Mouse (Mus musculus) hindbrain, embryonic 13.5 days (tissue): Measurements from ENCODE around the gene Ralbp1. TPM values are rescaled to one million over a fixed set of nuclear protein-coding genes. Genes with fewer than 3 reads are reported as not detected.
A peak's percentile ranks its signal among the peaks of the same experiment; 100 is the strongest.

Source experiments
- ATAC-seq: fragments of 200-750 bp; cut with Nextera tagmentation; 2 replicates; pipeline ENCODE4 v1.8.0; 2017; ENCODE audit warnings: moderate TSS enrichment; ENCODE audit not compliant: low FRiP score
- H3K27ac ChIP-seq: fragments of 300-500 bp; sonication (generic); 2 replicates; pipeline ENCODE4 v1.5.1; 2015; ENCODE audit warnings: inconsistent platforms, mild to moderate bottlenecking, moderate library complexity
- H3K27me3 ChIP-seq: fragments of 300-500 bp; sonication (generic); 2 replicates; pipeline ENCODE4 v1.6.1; 2015; ENCODE audit warnings: mild to moderate bottlenecking, inconsistent platforms
- H3K36me3 ChIP-seq: fragments of 300-500 bp; sonication (generic); 2 replicates; pipeline ENCODE4 v1.6.1; 2015; ENCODE audit warnings: mild to moderate bottlenecking, inconsistent platforms
- H3K4me1 ChIP-seq: fragments of 300-500 bp; sonication (generic); replicated peaks from 2 replicates; pipeline ENCODE4 v1.6.1; 2015; ENCODE audit warnings: inconsistent platforms
- H3K4me2 ChIP-seq: fragments of 300-500 bp; sonication (generic); 2 replicates; pipeline ENCODE4 v1.6.1; 2015; ENCODE audit warnings: inconsistent platforms, mild to moderate bottlenecking, moderate library complexity
- H3K4me3 ChIP-seq: fragments of 300-500 bp; sonication (generic); 2 replicates; pipeline ENCODE4 v1.5.1; 2015; ENCODE audit warnings: mild to moderate bottlenecking, inconsistent platforms
- H3K9ac ChIP-seq: fragments of 300-500 bp; sonication (generic); 2 replicates; pipeline ENCODE4 v1.6.1; 2015; ENCODE audit warnings: mild to moderate bottlenecking, inconsistent platforms
- H3K9me3 ChIP-seq: fragments of 300-500 bp; sonication (generic); 2 replicates; pipeline ENCODE4 v1.6.1; 2016; ENCODE audit warnings: inconsistent platforms
- WGBS: fragments of 180-500 bp; shearing (Covaris S2); methylation state at CpG from one replicate; pipeline ENCODE4 v1.1.7; 2015; 5-methylcytosine and 5-hydroxymethylcytosine counted together
- polyA plus RNA-seq: library from polyadenylated mRNA; unstranded; fragments of >200 nt; fragmentation: Nextera tagmentation; extraction: Ambion mirVana; gene quantifications from 2 replicates; pipeline ENCODE4 v1.2.1, GENCODE M21; 2015

Ralbp1 gene
- polyA plus RNA-seq, 1 experiment from 2014 or later, result 58.3 TPM

DNA sequence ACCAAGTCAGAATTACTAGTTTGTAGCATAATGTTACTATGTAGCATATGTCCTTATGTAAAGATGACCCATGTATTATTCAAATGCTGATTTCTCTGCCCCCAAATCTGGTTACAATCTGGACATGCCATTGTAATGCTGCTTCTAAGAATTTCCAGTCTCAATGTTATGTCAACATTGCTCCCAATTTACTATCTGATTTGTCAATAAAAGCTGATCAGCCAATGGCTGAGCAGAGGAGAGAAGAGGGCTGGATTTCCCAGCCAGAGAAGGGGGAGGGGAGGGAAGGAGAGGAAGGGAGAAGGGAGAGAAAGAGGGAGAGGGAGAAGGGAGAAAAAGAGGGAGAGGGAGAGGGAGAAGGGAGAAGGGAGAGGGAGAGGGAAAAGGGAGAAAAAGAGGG lies 20.3 kb downstream of the Ralbp1 start:
- Histone ChIP-seq H3K9ac (no peak overlapping the region), H3K4me1 (no peaks in the 10 kb centered on the region; the same call in 1 of the 2 replicates), H3K4me2 (no peak overlapping the region), H3K4me3 (no peak overlapping the region), H3K27me3 (no peaks in the 10 kb centered on the region), H3K36me3 (peaks cover 34% of the 10 kb centered on the region), H3K27ac (no peak overlapping the region), H3K9me3 (no peaks in the 10 kb centered on the region)
- ATAC-seq, result no peak

- Histone ChIP-seq H3K4me2 (no peak overlapping the region), H3K9me3 (no peaks in the 10 kb centered on the region), H3K4me3 (no peak overlapping the region), H3K27me3 (no peaks in the 10 kb centered on the region), H3K27ac (no peak overlapping the region), H3K9ac (no peak overlapping the region), H3K4me1 (no peaks in the 10 kb centered on the region; the same call in 1 of the 2 replicates), H3K36me3 (peaks cover 36% of the 10 kb centered on the region)
- no peak for ATAC-seq
- 47% methylated on average over 4 of the region's 4 CpGs for WGBS
These were observed 20.9 kb downstream of the Ralbp1 start for GRCm38 (mm10) chr17:65864742-65865141.

GRCm38 (mm10) chr17:65863830-65864229 lies 21.8 kb downstream of the Ralbp1 start:
- H3K9me3 ChIP-seq, result no peaks in the 10 kb centered on the region
- no peak overlapping the region for H3K27ac ChIP-seq
- peaks cover 41% of the 10 kb centered on the region for H3K36me3 ChIP-seq
- H3K4me2 ChIP-seq, result no peak overlapping the region
- no peak overlapping the region for H3K9ac ChIP-seq
- H3K27me3 ChIP-seq, result no peaks in the 10 kb centered on the region
- ATAC-seq, result no peak
- H3K4me3 ChIP-seq, result no peak overlapping the region
- WGBS, result 97% methylated on average over 12 of the region's 12 CpGs
- H3K4me1 ChIP-seq, result no peaks in the 10 kb centered on the region; the same call in 1 of the 2 replicates

DNA sequence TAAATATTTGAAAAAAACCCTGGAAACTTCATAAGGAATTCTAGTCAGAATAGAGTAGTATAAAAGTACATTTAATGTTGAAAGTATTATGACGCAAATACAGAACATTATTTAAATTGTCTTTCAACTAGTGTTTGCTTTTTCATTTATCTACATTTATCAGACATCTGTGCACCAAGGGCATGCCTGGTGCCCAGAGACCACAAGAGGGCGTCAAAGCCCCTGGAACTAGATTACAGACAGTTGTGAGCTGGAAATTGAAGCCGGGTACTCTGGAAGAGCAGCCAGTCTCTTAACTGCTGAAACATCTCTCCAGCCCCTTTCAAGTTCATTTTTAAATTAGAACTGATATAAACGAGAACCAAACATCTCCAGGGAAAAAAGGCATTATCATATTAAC lies 23.0 kb downstream of the Ralbp1 start:
- no peak overlapping the region for H3K4me3 ChIP-seq
- no peak overlapping the region for H3K9ac ChIP-seq
- no peak overlapping the region for H3K4me2 ChIP-seq
- peaks cover 50% of the 10 kb centered on the region for H3K36me3 ChIP-seq
- no peaks in the 10 kb centered on the region for H3K27me3 ChIP-seq
- no peak for ATAC-seq
- H3K27ac ChIP-seq, result no peak overlapping the region
- no peaks in the 10 kb centered on the region for H3K9me3 ChIP-seq
- 51% methylated on average over 4 of the region's 4 CpGs for WGBS
- H3K4me1 ChIP-seq, result no peaks in the 10 kb centered on the region; the same call in 1 of the 2 replicates

DNA sequence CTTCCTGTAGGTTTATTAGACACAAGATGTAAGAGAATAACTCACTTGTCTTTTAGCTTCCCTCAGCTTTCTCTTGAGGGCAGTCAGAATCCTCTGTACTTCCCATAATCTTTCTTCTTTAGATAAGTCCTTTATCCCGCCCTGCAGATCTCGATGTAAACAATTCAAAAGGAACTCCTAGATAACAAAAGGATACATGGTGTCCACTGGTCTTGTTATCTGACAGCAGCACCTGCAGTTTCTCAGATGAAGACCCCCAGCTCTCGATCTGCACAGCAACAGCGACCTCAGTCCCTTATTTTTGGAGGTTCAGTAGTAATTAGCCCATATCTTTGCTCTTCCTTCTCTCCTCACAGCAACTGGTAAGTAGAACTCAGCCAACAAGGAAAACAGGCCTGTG lies 28.0 kb downstream of the Ralbp1 start:
- no peak for ATAC-seq
- 89% methylated on average over 4 of the region's 4 CpGs for WGBS

DNA sequence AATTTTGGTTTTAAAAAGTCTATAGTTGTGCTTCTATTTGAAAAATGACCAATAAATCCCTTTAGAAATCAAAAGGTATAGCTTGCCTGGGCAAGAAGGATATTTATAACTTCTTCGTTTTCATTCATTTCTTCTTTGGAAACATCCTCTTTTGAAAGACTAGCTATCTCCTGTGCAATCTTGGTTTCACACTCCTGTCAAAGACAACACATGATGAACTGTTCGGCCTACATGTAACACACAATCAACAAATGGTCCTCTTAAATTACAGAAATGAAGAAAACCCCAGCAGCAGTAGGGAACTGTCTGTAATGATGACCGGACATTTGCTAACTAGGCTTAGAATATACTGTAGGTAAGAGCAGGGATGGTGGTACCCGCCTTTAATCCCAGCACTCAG lies 31.6 kb downstream of the Ralbp1 start:
- ATAC-seq, result no peak
- peaks cover 82% of the 10 kb centered on the region for H3K36me3 ChIP-seq
- WGBS, result 97% methylated on average over 4 of the region's 4 CpGs
- H3K4me3 ChIP-seq, result no peak overlapping the region
- no peaks in the 10 kb centered on the region for H3K4me1 ChIP-seq
- no peak overlapping the region for H3K27ac ChIP-seq
- no peaks in the 10 kb centered on the region for H3K27me3 ChIP-seq
- H3K9me3 ChIP-seq, result no peaks in the 10 kb centered on the region
- H3K9ac ChIP-seq, result no peak overlapping the region
- H3K4me2 ChIP-seq, result no peak overlapping the region

More for the DNA sequence above, 28.0 kb downstream of the Ralbp1 start:
- Histone ChIP-seq H3K27me3 (no peaks in the 10 kb centered on the region), H3K9me3 (no peaks in the 10 kb centered on the region), H3K27ac (no peak overlapping the region), H3K36me3 (peaks cover 61% of the 10 kb centered on the region), H3K4me2 (no peak overlapping the region), H3K9ac (no peak overlapping the region), H3K4me3 (no peak overlapping the region), H3K4me1 (no peaks in the 10 kb centered on the region)

GRCm38 (mm10) chr17:65853326-65853725 lies 32.3 kb downstream of the Ralbp1 start:
- no peaks in the 10 kb centered on the region for H3K27me3 ChIP-seq
- 94% methylated on average over 6 of the region's 6 CpGs for WGBS
- ATAC-seq, result no peak
- H3K4me3 ChIP-seq, result no peak overlapping the region
- H3K36me3 ChIP-seq, result peaks cover 82% of the 10 kb centered on the region
- no peak overlapping the region for H3K4me2 ChIP-seq
- H3K9me3 ChIP-seq, result no peaks in the 10 kb centered on the region
- H3K4me1 ChIP-seq, result peaks cover 3% of the 10 kb centered on the region
- H3K9ac ChIP-seq, result no peak overlapping the region
- no peak overlapping the region for H3K27ac ChIP-seq

DNA sequence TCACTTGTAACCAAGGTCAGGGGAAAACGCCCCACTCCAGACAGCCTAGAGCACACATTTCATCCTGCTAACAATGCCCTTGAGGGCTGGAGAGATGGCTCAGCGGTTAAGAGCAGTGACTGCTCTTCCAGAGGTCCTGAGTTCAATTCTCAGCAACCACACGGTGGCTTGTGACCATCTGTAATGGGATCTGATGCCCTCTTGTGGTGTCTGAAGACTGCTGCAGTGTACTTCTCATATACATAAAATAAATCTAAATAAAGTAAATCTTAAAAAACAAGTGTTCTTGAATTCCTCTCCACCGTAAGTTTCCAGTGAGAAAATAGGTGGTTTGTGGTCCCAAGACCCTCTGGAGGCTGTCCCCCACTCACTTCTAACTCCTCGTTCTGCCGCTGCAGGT lies 33.8 kb downstream of the Ralbp1 start:
- Histone ChIP-seq H3K4me1 (peaks cover 10% of the 10 kb centered on the region), H3K36me3 (peaks cover 74% of the 10 kb centered on the region), H3K4me2 (no peak overlapping the region), H3K27ac (no peak overlapping the region), H3K27me3 (no peaks in the 10 kb centered on the region), H3K4me3 (no peak overlapping the region), H3K9me3 (no peaks in the 10 kb centered on the region), H3K9ac (no peak overlapping the region)
- 92% methylated on average over 6 of the region's 6 CpGs for WGBS
- ATAC-seq, result no peak

DNA sequence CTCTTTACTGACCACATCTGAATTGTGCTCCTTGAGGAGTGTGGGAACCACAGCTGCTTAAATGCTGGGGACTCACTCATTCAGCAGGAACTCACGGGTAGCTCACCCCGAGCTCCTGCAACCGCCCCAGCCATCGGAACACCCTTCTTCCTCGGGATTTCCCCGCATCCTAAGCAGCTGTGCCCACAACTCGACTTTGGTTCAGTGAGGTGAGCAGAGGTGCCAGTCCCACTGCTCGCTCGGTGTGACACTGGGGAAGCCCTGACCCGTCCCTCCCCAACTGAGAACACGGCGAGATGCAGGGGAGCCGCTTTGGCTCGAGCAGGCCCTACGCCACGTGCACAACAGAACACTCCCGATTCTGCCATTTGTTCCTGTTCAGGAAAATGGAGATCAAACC lies 35.1 kb downstream of the Ralbp1 start:
- Histone ChIP-seq H3K27ac (no peak overlapping the region), H3K9me3 (no peaks in the 10 kb centered on the region), H3K4me2 (no peak overlapping the region), H3K9ac (no peak overlapping the region), H3K36me3 (peaks cover 69% of the 10 kb centered on the region), H3K27me3 (no peaks in the 10 kb centered on the region), H3K4me3 (no peak overlapping the region), H3K4me1 (peaks cover 10% of the 10 kb centered on the region)
- ATAC-seq, result no peak
- 96% methylated on average over 17 of the region's 17 CpGs for WGBS

GRCm38 (mm10) chr17:65847694-65848449 lies 37.7 kb downstream of the Ralbp1 start:
- Histone ChIP-seq H3K27ac (peak overlapping the region; percentile 3; the same call in 1 of the 2 replicates), H3K4me1 (peaks cover 10% of the 10 kb centered on the region), H3K4me2 (no peak overlapping the region), H3K9ac (0 out of 2 replicates have a peak overlapping the region, but pooled peaks have one; percentile 3), H3K27me3 (no peaks in the 10 kb centered on the region), H3K36me3 (peaks cover 70% of the 10 kb centered on the region), H3K4me3 (no peak overlapping the region), H3K9me3 (no peaks in the 10 kb centered on the region)
- ATAC-seq, result no peak
- 72% methylated on average over 11 of the region's 11 CpGs for WGBS

GRCm38 (mm10) chr17:65845423-65845822 lies 40.2 kb downstream of the Ralbp1 start:
- H3K27me3 ChIP-seq, result no peaks in the 10 kb centered on the region
- WGBS, result 92% methylated on average over 6 of the region's 6 CpGs
- H3K36me3 ChIP-seq, result peaks cover 69% of the 10 kb centered on the region
- H3K27ac ChIP-seq, result peak overlapping the region; percentile 6; the same call in 1 of the 2 replicates
- ATAC-seq, result no peak
- H3K9ac ChIP-seq, result no peak overlapping the region
- no peak overlapping the region for H3K4me2 ChIP-seq
- H3K4me1 ChIP-seq, result peaks cover 10% of the 10 kb centered on the region
- H3K4me3 ChIP-seq, result no peak overlapping the region
- H3K9me3 ChIP-seq, result no peaks in the 10 kb centered on the region

DNA sequence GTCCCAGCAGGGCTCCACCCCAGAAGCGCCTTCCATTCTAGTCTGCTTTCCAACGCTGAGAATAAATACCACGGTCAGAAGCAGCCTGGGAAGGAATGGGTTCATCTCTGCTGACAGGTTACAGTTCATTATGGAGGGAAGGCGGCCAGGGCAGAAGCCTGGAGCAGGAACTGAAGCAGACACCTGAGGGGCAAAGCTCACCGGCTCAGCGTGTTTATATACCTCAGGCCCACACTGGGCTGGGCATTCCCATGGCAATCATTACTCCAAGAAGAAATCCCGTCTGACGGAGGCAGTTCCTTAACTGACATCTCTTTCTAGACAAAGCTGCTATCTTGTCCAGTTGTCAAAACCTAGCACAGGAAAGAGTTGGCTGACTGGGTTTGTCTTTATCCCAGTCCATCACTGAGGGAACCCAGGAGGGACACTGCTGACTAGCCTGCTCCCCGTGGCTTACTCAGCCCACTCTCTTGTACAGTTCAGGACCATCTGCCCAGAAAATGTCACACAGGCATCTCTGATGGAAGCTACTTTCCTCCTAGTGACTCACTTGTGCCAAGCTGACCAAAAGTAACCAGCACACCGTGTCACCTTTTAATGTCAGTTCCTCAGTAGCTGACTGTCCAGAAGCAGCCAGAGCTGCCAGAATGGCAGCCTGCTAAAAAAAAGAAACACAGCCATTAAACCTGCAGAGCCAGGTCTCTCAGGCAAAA lies 42.8 kb downstream of the Ralbp1 start:
- 88% methylated on average over 10 of the region's 10 CpGs for WGBS
- peaks cover 75% of the 10 kb centered on the region for H3K36me3 ChIP-seq
- no peak for ATAC-seq
- H3K4me1 ChIP-seq, result peaks cover 3% of the 10 kb centered on the region
- no peak overlapping the region for H3K9ac ChIP-seq
- no peaks in the 10 kb centered on the region for H3K9me3 ChIP-seq
- no peak overlapping the region for H3K27ac ChIP-seq
- no peaks in the 10 kb centered on the region for H3K27me3 ChIP-seq
- no peak overlapping the region for H3K4me2 ChIP-seq
- no peak overlapping the region for H3K4me3 ChIP-seq
